Mouse (Mus musculus) kidney, postnatal 25 days (tissue): ENCODE results near the gene Prdm16.

Source experiments
- DNase-seq, 2 experiments: peaks; one replicate each; pipeline ENCODE4 v3.0.0; 2021; ENCODE audit warnings: mixed read lengths in 2 of 2

Gene Prdm16

DNA sequence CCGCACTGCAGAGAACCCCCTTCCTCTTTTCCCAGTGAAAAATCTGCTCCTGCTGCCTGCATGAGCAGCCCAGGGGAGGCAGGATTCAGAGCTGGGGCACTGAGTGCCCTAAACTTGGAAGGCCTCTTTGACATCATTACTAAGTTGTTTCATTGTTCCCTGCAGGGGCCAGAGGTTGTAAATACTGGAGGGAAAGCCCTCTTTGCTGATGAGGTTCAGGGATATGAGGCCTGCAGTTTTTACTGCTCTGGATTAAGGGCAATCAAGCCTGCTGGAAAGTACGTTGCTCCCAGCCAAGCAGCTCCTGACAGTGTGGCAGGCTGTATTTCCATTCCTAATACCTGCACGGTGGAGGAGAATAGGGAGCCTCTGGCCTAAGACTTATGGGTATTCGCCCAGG lies 221.8 kb downstream of the Prdm16 start:
- DNase-seq: no peak

DNA sequence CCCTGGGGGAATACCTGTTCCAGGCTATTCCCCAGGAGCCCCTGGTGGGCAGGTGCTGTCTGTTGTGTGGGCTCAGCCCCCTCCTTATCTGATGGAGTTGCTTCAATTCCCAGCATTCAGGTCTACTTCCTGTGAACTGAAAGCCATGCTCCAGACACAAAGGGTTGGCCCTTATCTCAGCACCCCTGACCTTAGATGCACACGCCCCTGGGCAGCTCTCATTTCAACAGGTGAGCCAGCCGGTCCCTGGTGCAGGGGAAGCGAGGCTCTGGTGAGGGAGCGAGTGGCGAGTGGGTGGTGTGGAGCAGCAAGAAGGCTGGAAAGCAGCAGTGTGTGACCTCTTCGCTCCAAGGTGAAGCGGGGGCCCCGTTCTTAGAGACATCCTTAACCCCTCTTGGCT lies 226.1 kb downstream of the Prdm16 start:
- DNase-seq: no peak

DNA sequence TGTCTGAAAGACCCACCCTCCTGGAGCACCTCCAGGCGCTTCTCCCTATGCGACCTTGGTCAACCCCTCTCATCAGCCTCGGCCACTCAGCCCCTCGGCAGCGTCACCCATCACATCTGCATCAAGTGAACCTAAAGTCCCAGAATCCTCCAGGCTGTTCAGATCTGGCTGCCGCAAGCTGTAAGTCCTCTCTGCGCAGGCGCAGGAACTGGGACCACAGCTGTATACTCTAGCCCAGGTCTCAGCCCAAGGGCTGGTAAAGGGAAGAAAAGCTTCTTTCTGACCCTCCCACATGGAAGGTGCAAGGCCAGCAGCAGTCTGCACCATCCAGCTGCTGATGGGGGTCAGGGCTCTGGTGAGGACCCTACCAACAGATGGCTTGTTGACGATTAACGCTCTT lies 226.8 kb downstream of the Prdm16 start:
- no peak for DNase-seq

DNA sequence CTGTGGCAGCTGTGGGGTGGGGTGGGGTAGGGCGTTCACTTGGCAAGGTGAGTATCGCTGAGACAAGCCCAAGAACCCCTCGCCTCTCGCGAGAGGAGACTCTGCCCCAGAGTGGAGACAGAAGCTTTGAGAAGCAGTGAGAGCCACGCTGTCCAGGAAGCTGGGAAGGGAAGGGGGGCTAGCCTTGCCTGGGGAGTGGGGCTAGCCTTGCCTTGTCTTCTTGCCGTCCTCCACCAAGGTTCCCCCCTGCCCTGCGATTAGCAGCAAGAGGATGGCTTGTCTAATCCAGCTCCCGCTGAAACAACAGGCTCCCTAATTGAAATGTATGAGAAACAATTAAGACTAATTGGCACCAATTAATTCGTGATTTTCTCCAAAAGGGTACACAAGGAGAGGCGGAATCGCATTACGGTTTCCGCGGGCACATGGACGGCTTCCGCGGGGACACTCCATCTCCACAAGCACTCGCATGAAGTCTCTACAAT lies 227.4 kb downstream of the Prdm16 start:
- no peak for DNase-seq

DNA sequence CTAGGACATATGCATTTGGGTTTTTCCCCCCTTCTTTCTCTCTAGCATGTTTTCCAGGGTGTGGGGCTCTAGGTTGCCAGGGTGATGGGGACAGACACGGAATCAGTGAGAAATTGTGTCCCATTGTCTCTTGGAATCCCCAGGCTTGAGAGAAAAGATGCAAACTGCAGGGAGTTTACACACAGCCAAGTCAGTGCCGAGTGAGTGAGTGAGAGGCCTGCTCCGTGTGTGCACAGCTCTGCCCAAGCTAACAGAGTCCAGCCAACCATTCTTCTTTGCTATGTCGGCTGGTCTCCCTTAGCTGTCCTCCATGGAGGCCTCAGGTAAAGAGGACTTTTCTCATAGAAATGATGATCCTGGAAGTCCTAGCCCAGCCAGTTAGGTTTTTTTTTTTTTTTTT lies 233.7 kb downstream of the Prdm16 start:
- no peak for DNase-seq

DNA sequence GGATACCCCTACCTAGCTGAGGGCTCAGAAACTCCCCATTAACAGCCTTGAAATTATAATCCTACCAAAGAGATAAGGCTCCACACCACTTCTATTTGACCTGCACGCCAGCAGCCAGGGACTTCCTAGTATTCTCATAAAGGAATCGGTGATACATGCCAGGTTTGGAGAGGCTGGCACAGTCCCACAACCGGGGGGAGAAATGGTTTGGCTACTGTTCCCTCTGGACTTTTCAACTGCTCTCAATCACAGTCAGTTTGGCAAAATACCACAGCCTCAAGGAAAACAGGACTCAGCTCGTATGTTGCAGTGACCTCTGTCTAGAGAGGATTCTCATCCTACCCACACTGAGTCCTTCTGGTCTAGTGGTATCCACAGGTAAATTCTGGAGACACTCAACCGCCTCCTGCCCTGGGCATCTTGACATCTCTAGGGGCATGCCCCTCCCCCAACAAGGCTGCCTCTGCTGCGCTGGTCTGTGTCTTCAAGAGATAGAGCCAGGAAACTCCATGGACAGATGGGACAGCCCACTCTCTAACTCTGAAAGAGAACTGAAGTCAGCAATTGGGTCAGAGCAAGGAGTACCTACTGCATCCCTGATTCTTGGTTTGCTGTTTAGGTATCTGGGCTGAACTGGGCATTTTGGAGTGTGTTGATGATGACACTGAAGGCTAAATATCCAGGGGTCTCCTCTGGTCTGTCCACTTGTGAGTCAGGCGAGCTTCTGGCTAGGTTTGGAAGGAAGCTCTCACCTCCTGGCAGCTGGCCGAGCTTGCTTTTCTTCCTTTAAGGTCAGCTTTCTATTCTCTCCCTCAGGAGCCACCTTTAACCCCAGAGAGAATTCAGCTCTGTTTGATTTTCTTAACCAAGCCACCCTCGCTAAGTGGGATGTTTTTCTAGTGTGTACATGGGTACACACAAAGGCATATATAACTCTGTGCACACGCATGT lies 234.4 kb downstream of the Prdm16 start:
- DNase-seq: no peak

DNA sequence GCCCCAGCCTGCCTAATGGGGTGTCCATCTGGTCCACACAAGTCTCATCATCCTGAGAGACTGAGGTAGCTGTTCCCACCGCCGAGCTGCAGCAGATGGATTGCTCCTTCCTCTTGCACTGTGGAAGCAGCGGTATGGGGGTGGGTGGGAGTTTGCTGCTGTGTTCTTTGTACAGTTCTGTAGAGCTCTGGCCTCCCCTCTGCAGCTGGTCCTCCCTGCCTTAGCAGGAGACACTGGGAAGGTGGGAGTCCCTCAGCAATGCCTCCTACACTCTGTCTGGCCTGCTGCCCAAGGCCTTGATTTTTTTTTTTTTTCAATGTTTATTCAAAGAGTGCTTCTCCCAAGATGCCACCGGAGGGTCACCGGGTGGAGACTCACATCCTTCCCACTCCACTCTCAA lies 235.3 kb downstream of the Prdm16 start:
- DNase-seq: no peak

DNA sequence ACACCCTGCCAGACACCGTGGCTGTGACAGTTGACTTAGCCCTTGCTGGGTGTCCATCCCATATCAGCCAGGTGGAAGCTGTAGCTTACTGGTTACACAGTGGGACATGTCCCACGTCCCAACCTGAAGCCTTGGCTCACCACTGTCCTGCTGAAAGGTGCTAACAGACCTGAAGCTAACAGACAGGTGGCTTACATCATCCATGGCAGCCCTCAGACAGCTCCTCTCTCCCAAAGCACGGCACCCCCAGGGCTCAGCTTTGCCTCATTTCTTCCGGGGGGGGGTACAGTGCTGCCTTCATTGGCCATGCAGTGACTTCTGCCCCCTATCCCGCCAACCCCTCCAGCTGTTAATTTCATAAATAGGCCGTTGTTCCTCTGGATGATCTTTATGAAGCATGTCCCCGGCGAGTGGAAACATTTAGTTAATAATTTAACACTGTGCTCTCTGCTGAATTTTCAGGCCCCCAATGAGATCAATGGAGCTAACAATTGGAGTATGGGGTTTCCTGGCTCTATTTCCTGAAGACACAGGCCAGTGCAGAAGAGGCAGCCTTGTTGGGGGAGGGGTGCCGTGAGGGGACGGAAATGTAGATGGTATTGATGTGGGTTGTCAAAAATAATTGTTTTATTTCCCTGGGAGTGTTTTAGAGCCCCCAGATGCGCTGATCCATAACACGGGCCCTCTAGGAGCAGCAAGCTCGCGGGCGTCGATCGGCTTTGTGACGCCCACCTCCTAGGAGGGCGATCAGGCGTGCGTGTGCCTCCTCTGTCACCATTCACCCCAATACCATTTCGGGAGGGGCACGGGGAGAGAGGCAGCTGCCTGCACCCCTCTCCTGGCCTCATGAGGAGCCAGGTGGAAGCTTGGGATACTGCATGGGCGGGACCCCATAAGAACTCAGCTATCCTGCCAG lies 236.2 kb downstream of the Prdm16 start:
- DNase-seq: no peak

DNA sequence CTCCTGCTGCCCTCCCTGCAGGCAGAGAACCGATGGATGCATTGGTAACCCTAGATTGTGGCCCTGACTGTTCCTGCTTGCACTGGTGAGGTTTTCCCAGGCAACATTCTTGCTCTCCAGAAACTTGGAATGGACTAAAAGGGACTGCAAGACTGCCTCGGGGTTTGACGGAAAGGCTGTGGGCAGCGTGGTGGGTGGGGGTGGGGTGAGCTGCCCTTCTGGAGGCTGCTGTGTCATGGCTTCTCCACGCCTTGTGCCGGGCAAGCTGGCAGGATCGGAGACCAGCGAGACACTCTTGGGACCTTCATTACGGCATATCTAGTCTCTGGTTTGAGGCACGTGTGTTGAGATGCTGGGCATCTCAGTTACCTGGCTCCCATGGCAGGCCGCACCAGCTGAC lies 237.0 kb downstream of the Prdm16 start:
- DNase-seq: no peak

DNA sequence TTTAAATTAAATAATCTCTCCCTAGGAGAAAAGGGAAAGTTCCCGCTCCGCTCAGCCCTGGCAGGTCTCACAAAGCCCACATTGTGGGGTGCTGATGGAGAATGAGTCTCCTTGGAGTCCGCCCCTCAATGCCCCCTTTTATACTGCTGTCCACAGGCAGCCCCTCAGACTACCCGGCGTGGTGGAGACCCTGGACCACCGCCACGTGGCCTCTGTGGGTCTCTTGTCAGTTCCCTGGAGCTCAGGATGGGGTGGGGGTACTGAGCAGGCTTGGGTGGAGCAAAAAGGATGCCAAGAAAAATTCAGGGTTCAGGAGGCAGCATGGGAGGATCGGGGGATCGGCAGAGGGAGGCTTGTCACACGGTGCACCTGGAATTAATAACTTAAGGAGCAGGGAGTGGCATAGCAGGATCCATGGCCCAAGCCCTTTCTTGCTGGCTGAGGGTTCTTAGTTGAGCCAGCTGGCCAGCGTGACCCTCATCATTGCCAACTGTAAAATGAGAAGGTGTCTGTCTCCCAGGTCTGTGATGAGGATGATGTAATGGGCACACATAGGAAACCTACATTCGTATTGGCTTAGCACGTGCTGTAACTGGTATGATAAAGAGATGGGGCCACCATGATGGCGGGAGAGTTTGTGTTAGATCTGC lies 239.9 kb downstream of the Prdm16 start:
- no peak for DNase-seq

DNA sequence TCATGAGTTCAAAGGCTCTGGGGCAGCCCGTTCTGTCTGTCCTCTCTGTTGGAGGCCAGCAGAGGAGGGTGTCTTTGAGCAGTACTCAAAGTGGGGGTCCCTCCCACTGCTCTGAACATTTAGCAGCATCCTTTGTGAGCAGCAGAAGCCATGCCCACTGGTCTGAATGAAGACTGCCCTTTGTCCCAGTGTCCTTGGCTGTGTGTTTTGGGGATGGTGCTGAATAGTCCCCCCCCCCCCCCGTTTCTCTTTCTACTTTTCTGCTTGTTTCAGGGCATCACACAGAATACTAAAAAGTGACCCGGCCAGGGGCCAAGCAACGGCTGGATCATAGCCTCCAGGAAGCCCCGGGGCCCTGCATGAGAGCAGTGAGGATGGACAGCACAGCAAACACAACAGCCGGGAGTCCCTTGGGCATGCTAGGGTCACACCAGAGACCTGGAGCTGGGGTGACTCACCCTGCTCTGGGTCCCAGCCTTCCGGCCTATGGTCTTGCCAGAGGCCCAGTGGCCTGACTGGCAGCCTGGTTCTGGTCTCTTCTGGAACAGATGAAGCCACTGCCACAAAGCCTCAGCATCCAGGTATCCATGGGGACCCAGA lies 242.4 kb downstream of the Prdm16 start:
- DNase-seq: no peak

DNA sequence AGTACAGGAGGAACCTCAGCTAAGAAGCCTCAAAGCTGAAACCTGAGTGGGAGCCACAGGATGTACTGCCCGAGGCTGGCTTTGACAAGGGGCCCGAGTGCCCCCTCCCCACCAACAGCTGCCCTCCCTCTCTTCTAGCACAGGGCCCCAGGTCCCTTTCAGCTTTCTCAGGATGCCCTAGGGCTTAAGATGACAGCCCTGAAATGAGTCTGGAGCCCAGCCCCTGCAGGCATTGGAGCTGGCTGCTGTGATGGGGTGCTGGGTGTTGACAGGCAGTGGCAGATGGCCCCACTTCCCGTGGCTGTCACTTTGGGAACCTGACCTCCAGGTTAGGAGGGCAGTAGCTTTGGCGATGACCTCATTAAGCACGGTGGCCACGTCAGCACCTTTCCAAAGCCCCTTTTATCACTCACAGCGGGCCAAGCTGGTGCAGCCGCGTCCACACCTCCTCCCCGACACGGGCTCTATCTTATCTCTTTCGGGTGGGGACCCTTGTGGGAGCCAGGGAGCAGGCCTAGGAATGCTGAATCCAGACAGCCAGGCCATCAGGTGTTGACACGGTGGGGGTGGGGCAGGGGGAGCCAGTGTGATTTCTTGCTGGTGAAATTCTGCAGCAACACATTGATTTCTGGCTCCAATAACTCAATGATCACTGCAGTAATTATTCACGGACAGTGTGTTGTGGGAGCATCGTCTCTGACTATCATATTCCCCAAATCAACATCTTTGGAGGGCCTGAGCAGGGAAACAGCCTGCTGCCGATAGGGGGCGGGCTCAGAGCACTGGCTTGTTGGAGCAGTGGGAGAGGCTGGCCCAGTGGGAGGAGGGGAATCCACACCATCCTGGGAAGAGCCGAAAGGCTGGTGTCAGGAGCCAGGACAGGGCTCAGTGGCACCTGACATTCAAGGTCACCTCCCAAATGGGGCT lies 243.2 kb downstream of the Prdm16 start:
- DNase-seq: peak in 1 of 2 experiments; percentile 43

DNA sequence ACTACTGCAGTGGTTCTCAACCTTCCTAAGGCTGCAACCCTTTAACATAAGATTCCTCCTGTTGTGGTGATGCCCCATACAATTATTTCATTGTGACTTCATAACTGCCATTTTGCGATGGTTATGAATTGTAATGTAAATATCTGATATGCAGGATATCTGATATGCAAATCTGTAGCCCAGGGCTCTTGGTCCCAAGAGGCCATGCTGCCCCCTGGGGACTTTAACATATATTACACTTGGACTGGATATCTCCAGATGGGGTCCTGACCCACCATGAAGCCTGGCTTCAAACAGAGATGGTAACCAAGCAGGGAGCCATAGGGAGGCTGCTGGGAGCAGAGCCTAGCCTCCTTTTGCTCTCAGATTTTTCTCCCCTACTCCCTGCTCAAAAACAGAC lies 244.0 kb downstream of the Prdm16 start:
- DNase-seq: no peak

DNA sequence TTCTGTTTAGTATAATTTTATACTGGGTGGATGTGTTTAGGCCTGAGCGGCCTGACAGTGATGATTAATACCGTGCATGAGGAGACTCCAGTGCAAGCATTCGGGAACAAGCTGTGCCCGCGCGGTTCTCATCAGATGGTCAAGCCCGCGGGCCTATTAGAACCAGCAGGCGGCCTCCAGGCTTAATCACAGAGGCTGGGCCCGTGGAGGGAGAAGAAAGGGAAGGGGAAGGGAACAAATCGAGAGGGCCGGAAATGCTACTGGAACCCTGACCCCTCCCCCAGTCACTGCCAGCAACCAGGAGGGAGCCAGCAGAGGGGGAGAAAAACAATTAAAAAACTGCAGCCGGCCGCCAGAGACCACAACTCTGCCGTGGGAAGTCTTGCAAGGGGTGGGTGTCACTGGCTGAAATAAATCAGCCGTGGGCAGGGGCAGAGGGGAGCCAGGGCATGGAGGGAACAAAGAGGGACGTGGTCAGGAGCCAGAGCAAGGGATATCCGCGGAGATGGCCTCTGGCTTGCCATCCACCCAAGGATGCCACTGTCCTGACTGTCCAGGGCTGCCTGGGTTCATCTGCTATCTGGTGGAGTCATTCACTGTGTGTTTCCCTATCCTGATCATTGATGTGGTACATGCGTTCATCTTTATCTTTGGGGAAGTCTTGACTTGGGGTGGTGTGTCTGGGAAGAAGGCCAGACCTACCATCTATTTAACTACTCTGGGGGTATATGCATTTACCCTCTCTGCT lies 246.2 kb downstream of the Prdm16 start:
- DNase-seq: peak; percentile 19 to 59

DNA sequence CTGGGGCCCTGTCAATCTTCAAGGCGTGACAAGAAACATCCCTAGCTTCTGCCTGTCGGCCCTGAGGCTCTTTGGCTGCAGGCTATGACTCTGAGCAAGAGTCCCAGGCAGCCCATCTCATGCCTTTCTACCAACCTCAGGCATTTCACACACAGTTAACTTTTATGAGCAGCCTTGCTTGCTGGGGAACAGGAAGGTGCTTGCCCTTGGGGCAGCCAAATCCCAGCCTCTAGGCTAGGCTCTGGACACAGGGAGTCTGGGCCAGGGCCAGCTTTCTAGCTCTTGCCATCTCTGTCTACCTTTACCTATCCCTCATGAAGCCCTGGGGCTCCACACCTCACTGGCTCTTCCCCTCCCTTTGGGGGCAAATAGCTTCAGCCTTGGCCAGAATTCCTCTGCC lies 247.0 kb downstream of the Prdm16 start:
- no peak for DNase-seq

DNA sequence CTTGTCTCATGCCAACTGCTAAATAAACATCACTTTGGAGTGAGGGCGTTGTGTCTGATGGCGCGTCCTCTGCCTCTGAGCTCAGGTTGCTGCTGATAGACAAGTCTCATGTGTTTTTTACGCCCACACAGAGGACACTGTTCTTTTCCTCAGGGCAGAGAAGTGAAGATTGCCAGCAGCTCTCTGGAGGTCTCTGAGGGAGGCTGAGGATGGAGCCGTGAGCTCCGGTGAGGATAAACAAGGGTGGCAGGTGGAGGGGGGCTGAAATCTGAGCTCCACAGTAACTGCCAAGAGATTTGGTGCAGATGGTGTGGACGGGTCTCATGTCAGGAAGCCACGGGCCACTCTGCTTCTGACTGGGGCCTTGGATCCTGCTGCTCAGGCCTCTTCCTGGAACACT lies 249.9 kb downstream of the Prdm16 start:
- peak in 1 of 2 experiments; percentile 16 for DNase-seq

DNA sequence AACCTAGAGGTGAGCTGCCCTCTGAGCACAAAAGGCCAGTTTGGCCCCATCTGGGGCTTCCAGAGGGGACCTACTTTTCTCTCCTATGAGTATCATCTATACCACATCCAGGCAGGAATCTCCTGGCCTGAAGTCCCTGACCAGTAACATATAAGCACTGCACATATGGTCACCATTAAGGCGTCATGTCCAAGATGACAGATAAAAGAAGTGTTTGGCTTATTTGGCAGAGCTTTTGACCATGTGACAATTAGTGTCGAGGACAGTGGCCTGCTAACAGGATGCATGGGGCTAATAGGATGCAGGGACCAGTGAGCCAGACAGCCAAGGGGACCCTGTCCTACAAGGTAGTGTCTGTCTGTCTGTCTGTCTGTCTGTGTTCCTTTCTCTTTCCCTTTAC lies 250.8 kb downstream of the Prdm16 start:
- no peak for DNase-seq

DNA sequence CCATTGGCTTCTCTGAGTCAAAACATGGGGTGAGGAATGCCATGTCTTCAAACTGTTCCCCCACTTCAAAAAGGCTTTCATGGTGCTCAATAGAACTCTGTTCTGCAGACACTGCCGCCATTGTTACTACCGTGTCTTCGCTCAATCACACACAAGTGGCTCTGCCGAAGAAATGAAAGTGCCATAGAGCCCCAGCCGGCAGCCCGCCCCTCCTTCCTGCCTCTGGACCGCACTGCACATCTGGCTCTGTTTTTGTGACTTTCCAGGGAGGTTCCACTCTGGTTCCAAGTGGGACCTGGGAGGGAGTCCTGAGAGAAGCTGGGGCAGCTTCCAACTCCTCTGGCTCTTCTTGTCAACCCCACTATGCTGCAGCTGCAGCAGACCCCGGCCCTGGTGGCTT lies 251.5 kb downstream of the Prdm16 start:
- no peak for DNase-seq

DNA sequence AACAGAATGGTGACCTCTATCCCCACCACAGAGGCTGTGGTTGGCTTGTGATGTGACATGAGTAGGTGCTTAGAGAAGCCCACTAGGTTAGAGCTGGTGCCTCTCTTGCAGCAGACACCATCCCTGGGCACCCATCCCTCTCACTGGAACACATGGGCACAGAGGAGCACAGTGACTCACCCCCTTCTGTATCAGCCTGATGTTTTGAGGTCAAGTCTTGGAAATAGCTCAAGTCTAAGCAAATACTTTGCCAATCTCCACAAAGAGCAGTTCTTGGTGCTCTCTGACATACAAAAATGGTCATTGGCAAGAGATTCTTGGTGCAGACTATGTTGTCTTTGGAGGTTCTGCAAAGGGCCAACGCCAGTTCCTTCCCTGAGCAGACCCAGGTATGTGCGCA lies 257.8 kb downstream of the Prdm16 start:
- DNase-seq: no peak

DNA sequence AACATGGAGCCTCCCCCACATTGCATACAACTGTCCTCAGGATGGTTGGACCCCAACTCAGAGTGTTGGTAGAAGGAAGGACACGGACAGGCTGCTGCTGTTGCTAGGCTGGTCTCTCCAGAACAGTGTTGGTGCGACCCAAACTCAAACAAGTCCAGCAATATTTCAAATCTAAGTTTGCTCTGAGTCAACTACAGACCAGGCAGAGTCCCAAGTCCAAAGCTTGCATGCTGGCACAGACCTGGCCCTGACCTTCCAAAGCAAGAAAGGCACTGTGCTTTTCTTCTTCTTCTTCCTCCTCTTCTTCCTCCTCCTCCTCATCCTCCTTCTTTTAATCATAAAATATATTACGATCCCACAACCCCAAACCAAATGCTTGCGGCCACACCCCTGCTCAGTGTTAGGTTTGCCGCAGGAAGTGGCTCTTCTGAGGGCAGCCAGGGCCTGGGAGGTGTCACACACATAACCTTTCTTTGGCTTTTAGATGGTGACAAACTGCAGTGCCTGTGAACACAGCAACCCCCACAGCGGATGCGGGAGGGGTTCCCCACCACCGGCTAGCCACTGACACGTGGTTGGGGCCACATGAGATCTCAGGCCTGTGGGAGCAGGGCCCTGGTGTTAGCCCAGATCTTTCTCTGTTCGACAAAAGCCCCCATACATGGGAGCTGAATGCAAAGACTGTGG lies 260.6 kb downstream of the Prdm16 start:
- no peak for DNase-seq
